Mouse (Mus musculus) ZHBTc4 (cell line): ENCODE data around the gene Dnal1.

Experiments
- DNase-seq: peaks from one replicate; pipeline ENCODE4 v3.0.0-alpha.2; 2011; ENCODE audit warnings: low read depth, low spot score

Dnal1 gene

GRCm38 (mm10) chr12:84161616-84162433 is 47.7 kb downstream of the Dnal1 start:
- peak; percentile 88 for DNase-seq

- DNase-seq, result peak; percentile 70
These were observed 49.0 kb downstream of the Dnal1 start for GRCm38 (mm10) chr12:84163133-84163532.

GRCm38 (mm10) chr12:84163586-84164110 is 49.5 kb downstream of the Dnal1 start:
- peak; percentile 76 for DNase-seq

GRCm38 (mm10) chr12:84165631-84166373 is 51.6 kb downstream of the Dnal1 start:
- no peak for DNase-seq

- no peak for DNase-seq
These were observed 56.4 kb downstream of the Dnal1 start for GRCm38 (mm10) chr12:84170610-84171009.

- DNase-seq, result no peak
These were observed 58.0 kb downstream of the Dnal1 start for GRCm38 (mm10) chr12:84172216-84172615.

GRCm38 (mm10) chr12:84172862-84173261 is 58.7 kb downstream of the Dnal1 start:
- DNase-seq, result no peak

GRCm38 (mm10) chr12:84173309-84173915 is 59.2 kb downstream of the Dnal1 start:
- DNase-seq, result no peak

- DNase-seq, result no peak
These were observed 60.1 kb downstream of the Dnal1 start for GRCm38 (mm10) chr12:84174190-84174811.

- no peak for DNase-seq
These were observed 60.7 kb downstream of the Dnal1 start for GRCm38 (mm10) chr12:84174871-84175270.

GRCm38 (mm10) chr12:84175659-84176061 is 61.5 kb downstream of the Dnal1 start:
- peak; percentile 78 for DNase-seq

GRCm38 (mm10) chr12:84176126-84176769 is 62.1 kb downstream of the Dnal1 start:
- no peak for DNase-seq

GRCm38 (mm10) chr12:84176886-84177765 is 63.0 kb downstream of the Dnal1 start:
- no peak for DNase-seq

GRCm38 (mm10) chr12:84178052-84178451 is 63.9 kb downstream of the Dnal1 start:
- DNase-seq, result no peak

GRCm38 (mm10) chr12:84178652-84179445 is 64.7 kb downstream of the Dnal1 start:
- DNase-seq, result no peak

GRCm38 (mm10) chr12:84180090-84180489 is 65.9 kb downstream of the Dnal1 start:
- no peak for DNase-seq

- no peak for DNase-seq
These were observed 66.7 kb downstream of the Dnal1 start for GRCm38 (mm10) chr12:84180701-84181435.

- DNase-seq, result no peak
These were observed 67.8 kb downstream of the Dnal1 start for GRCm38 (mm10) chr12:84181999-84182398.

- DNase-seq, result no peak
These were observed 70.8 kb downstream of the Dnal1 start for GRCm38 (mm10) chr12:84184979-84185378.
